21 mouse cellular contexts compared by ENCODE assay signal in genomic region chr17:43190016-43190415, GRCm38 (mm10).
DNase-seq lines count a peak whose midpoint lies in the region; ATAC-seq and TF ChIP-seq lines count a peak whose summit lies in the region.
"Had no signal": no experiment of that assay in that cellular context is flagged by ENCODE, and none has a peak within 500 bp of the region (broad histone marks: within the 10 kb centered on the region; RNA-seq: fewer than 3 reads in every experiment).

No protein-coding gene starts in this region.

- H3K9me3 ChIP-seq in lung, embryonic 15.5 days = no peaks in the 10 kb centered on the region
- H3K9me3 ChIP-seq in stomach, embryonic 14.5 days (ENCODE audit: control insufficient read depth, low read depth, low read length) = no peaks in the 10 kb centered on the region
- no peaks in the 10 kb centered on the region for H3K9me3 ChIP-seq in stomach, postnatal 0 days (ENCODE audit: control insufficient read depth, low read length)
- H3K9me3 ChIP-seq: embryonic facial prominence, embryonic 15.5 days; forebrain, embryonic 10.5 days; forebrain, embryonic 15.5 days; heart, embryonic 10.5 days; hindbrain, embryonic 12.5 days had no signal

- no peak for TF ChIP-seq CTCF in stomach, postnatal 0 days (IDR thresholded peaks at IDR 0.05; ENCODE audit: low read depth)

- no peak overlapping the region for H3K9ac ChIP-seq in lung, embryonic 15.5 days
- H3K9ac ChIP-seq in stomach, embryonic 14.5 days (replicated peaks; ENCODE audit: low read depth, low read length) = no peak overlapping the region
- no peak overlapping the region for H3K9ac ChIP-seq in stomach, postnatal 0 days (ENCODE audit: low read length)
- H3K9ac ChIP-seq: embryonic facial prominence, embryonic 15.5 days; forebrain, embryonic 15.5 days; hindbrain, embryonic 12.5 days had no signal

- H3K36me3 ChIP-seq in lung, embryonic 15.5 days = no peaks in the 10 kb centered on the region
- H3K36me3 ChIP-seq in stomach, embryonic 14.5 days (ENCODE audit: control insufficient read depth, insufficient read depth, low read length) = no peaks in the 10 kb centered on the region
- H3K36me3 ChIP-seq in stomach, postnatal 0 days (ENCODE audit: control insufficient read depth, insufficient read depth, low read length) = no peaks in the 10 kb centered on the region
- H3K36me3 ChIP-seq: embryonic facial prominence, embryonic 15.5 days; forebrain, embryonic 10.5 days; forebrain, embryonic 15.5 days; heart, embryonic 10.5 days; hindbrain, embryonic 12.5 days had no signal

- DNase-seq in lung, adult 18-20 months = no peak
- DNase-seq in stomach, postnatal 0 days (ENCODE audit: low spot score) = no peak
- no peak for DNase-seq in spleen, postnatal 10 days (ENCODE audit: low spot score in 2 of 2)
- DNase-seq in urinary bladder, postnatal 36 days (ENCODE audit: low spot score in 2 of 2) = no peak
- DNase-seq: adrenal gland, postnatal 14 days; cerebellum, adult 18-20 months; cerebellum, postnatal 10 days; embryo, embryonic 11 days; gastrocnemius, postnatal 36 days; heart, postnatal 10 days; heart, postnatal 4 days had no signal

- no peaks in the 10 kb centered on the region for H3K27me3 ChIP-seq in lung, embryonic 15.5 days
- no peaks in the 10 kb centered on the region for H3K27me3 ChIP-seq in stomach, embryonic 14.5 days (ENCODE audit: control insufficient read depth, insufficient read depth, low read length)
- no peaks in the 10 kb centered on the region for H3K27me3 ChIP-seq in stomach, postnatal 0 days (ENCODE audit: control insufficient read depth, insufficient read depth, low read length)
- H3K27me3 ChIP-seq: embryonic facial prominence, embryonic 15.5 days; forebrain, embryonic 15.5 days; hindbrain, embryonic 12.5 days had no signal

- H3K27ac ChIP-seq in lung, embryonic 15.5 days = peak overlapping the region; percentile 75
- 0 out of 2 replicates have a peak overlapping the region, but pooled peaks have one; percentile 27 for H3K27ac ChIP-seq in stomach, embryonic 14.5 days (ENCODE audit: low read length)
- no peak overlapping the region for H3K27ac ChIP-seq in stomach, postnatal 0 days (replicated peaks)
- H3K27ac ChIP-seq: embryonic facial prominence, embryonic 15.5 days; forebrain, embryonic 10.5 days; forebrain, embryonic 15.5 days; heart, embryonic 10.5 days; hindbrain, embryonic 12.5 days had no signal

- 0 out of 2 replicates have a peak, but pooled peaks cover 3% of the 10 kb centered on the region for H3K4me1 ChIP-seq in lung, embryonic 15.5 days
- H3K4me1 ChIP-seq in stomach, embryonic 14.5 days (ENCODE audit: control insufficient read depth, insufficient read depth, low read length) = no peaks in the 10 kb centered on the region
- H3K4me1 ChIP-seq in stomach, postnatal 0 days (replicated peaks; ENCODE audit: control insufficient read depth, insufficient read depth) = no peaks in the 10 kb centered on the region
- H3K4me1 ChIP-seq: embryonic facial prominence, embryonic 15.5 days; forebrain, embryonic 10.5 days; forebrain, embryonic 15.5 days; heart, embryonic 10.5 days; hindbrain, embryonic 12.5 days had no signal

- TF ChIP-seq EP300 in stomach, postnatal 0 days (optimal IDR thresholded peaks at IDR 0.05) = no peak

- H3K4me2 ChIP-seq in lung, embryonic 15.5 days = no peak overlapping the region
- no peak overlapping the region for H3K4me2 ChIP-seq in stomach, embryonic 14.5 days (replicated peaks; ENCODE audit: low read depth, low read length)
- no peak overlapping the region for H3K4me2 ChIP-seq in stomach, postnatal 0 days (replicated peaks; ENCODE audit: low read depth)
- H3K4me2 ChIP-seq: embryonic facial prominence, embryonic 15.5 days; forebrain, embryonic 15.5 days; hindbrain, embryonic 12.5 days had no signal

- H3K4me3 ChIP-seq in lung, embryonic 15.5 days = no peak overlapping the region
- no peak overlapping the region for H3K4me3 ChIP-seq in stomach, embryonic 14.5 days (ENCODE audit: low read depth, low read length)
- no peak overlapping the region for H3K4me3 ChIP-seq in stomach, postnatal 0 days (ENCODE audit: low read depth, low read length)
- H3K4me3 ChIP-seq: embryonic facial prominence, embryonic 15.5 days; erythroblast, embryonic 14.5 days; forebrain, embryonic 10.5 days; forebrain, embryonic 15.5 days; heart, embryonic 10.5 days; hindbrain, embryonic 12.5 days had no signal

- no peak; the same call in 1 of the 2 replicates for ATAC-seq in lung, embryonic 15.5 days (ENCODE audit: borderline replicate concordance, extremely low read depth, low FRiP score, low TSS enrichment)
- no peak for ATAC-seq in stomach, embryonic 14.5 days (ENCODE audit: insufficient number of reproducible peaks, insufficient read depth, low FRiP score, low read depth)
- ATAC-seq in stomach, postnatal 0 days (ENCODE audit: low FRiP score, low TSS enrichment) = no peak; the same call in 1 of the 2 replicates
- ATAC-seq in megakaryocyte progenitor cell, adult 5-6 weeks (replicated peaks; ENCODE audit: poor library complexity) = 0 out of 2 replicates have a peak, but pooled peaks have one; percentile 26
- ATAC-seq: activated CD4-positive, CD25-positive, alpha-beta regulatory T cell, adult 4 months; forebrain, embryonic 15.5 days had no signal

- WGBS in lung, embryonic 15.5 days = 42% methylated on average over 2 of the region's 2 CpGs
- 48% methylated on average over 2 of the region's 2 CpGs for WGBS in stomach, embryonic 14.5 days
- 51% methylated on average over 2 of the region's 2 CpGs for WGBS in stomach, postnatal 0 days
